Comparison of ENCODE assay signal across 8 mouse cellular contexts in genomic region chr3:142395520-142396193, GRCm38 (mm10). TPM values are rescaled to one million over a fixed set of nuclear protein-coding genes. Genes with fewer than 3 reads are reported as not detected.
A peak's percentile ranks its signal among the peaks of the same experiment; 100 is the strongest.
DNase-seq lines count a peak whose midpoint lies in the region; ATAC-seq and TF ChIP-seq lines count a peak whose summit lies in the region.

TSS of gene Pdlim5 (minus strand) at chr3:142395696.

- no peaks in the 10 kb centered on the region for H3K27me3 ChIP-seq in C2C12 (ENCODE audit: control insufficient read depth, insufficient read depth, insufficient read length)
- no peaks in the 10 kb centered on the region; the same call in 1 of the 2 replicates for H3K27me3 ChIP-seq in erythroblast, embryonic 14.5 days (ENCODE audit: control insufficient read depth)
- H3K27me3 ChIP-seq in heart, embryonic 12.5 days (replicated peaks) = no peaks in the 10 kb centered on the region
- H3K27me3 ChIP-seq in liver, embryonic 12.5 days (replicated peaks) = no peaks in the 10 kb centered on the region
- no peaks in the 10 kb centered on the region for H3K27me3 ChIP-seq in stomach, embryonic 15.5 days (replicated peaks)

- no peaks in the 10 kb centered on the region for H3K9me3 ChIP-seq in erythroblast, embryonic 14.5 days (ENCODE audit: control insufficient read depth, low read length)
- H3K9me3 ChIP-seq in heart, embryonic 12.5 days (replicated peaks) = no peaks in the 10 kb centered on the region
- H3K9me3 ChIP-seq in liver, embryonic 12.5 days (replicated peaks) = no peaks in the 10 kb centered on the region
- H3K9me3 ChIP-seq in stomach, embryonic 15.5 days = no peaks in the 10 kb centered on the region

- under 1% methylated on average over 46 of the region's 46 CpGs for whole genome bisulfite sequencing in heart, embryonic 12.5 days
- 1% methylated on average over 46 of the region's 46 CpGs for WGBS in liver, embryonic 12.5 days (ENCODE audit: insufficient replicate concordance)
- WGBS in stomach, embryonic 15.5 days = under 1% methylated on average over 46 of the region's 46 CpGs

- peak within 1 kb of the TSS; percentile 100 for H3K9ac ChIP-seq in heart, embryonic 12.5 days
- peak within 1 kb of the TSS; percentile 87 for H3K9ac ChIP-seq in liver, embryonic 12.5 days
- H3K9ac ChIP-seq in stomach, embryonic 15.5 days = peak within 1 kb of the TSS; percentile 52

- H3K79me2 ChIP-seq in C2C12 (ENCODE audit: control insufficient read depth, insufficient read depth) = peaks cover 48% of the 10 kb centered on the region

- peaks cover 18% of the 10 kb centered on the region for H3K36me3 ChIP-seq in C2C12 (ENCODE audit: control insufficient read depth, insufficient read depth)
- H3K36me3 ChIP-seq in erythroblast, embryonic 14.5 days (ENCODE audit: control insufficient read depth) = no peaks in the 10 kb centered on the region
- H3K36me3 ChIP-seq in heart, embryonic 12.5 days = peaks cover 10% of the 10 kb centered on the region
- H3K36me3 ChIP-seq in liver, embryonic 12.5 days = peaks cover 10% of the 10 kb centered on the region
- H3K36me3 ChIP-seq in stomach, embryonic 15.5 days = no peaks in the 10 kb centered on the region

- peaks cover 41% of the 10 kb centered on the region for H3K79me3 ChIP-seq in C2C12 (ENCODE audit: low read depth)

- H3K4me3 ChIP-seq in C2C12 (ENCODE audit: insufficient read depth, poor library complexity, severe bottlenecking) = peak within 1 kb of the TSS; percentile 82
- H3K4me3 ChIP-seq in erythroblast, embryonic 14.5 days (replicated peaks) = peak within 1 kb of the TSS; percentile 81
- H3K4me3 ChIP-seq in heart, embryonic 12.5 days = peak within 1 kb of the TSS; percentile 95
- peak within 1 kb of the TSS; percentile 80 for H3K4me3 ChIP-seq in liver, embryonic 12.5 days
- peak within 1 kb of the TSS; percentile 80 for H3K4me3 ChIP-seq in stomach, embryonic 15.5 days (replicated peaks)

- peak within 1 kb of the TSS; percentile 80 for H3ac ChIP-seq in C2C12 (ENCODE audit: control insufficient read depth, insufficient read length, low read depth)

- TF ChIP-seq CTCF in C2C12 (IDR thresholded peaks at IDR 0.05; ENCODE audit: control insufficient read depth, insufficient read depth, insufficient read length) = no peak
- no peak for TF ChIP-seq CTCF in brain, embryonic 14.5 days (IDR thresholded peaks at IDR 0.05; ENCODE audit: borderline replicate concordance, extremely low read depth, insufficient read depth, insufficient read length)

- H3K4me1 ChIP-seq in erythroblast, embryonic 14.5 days (ENCODE audit: control insufficient read depth) = peaks cover 23% of the 10 kb centered on the region
- H3K4me1 ChIP-seq in heart, embryonic 12.5 days (replicated peaks) = peaks cover 14% of the 10 kb centered on the region
- H3K4me1 ChIP-seq in liver, embryonic 12.5 days = peaks cover 17% of the 10 kb centered on the region
- no peaks in the 10 kb centered on the region for H3K4me1 ChIP-seq in stomach, embryonic 15.5 days

- H3K27ac ChIP-seq in heart, embryonic 12.5 days (ENCODE audit: poor library complexity, severe bottlenecking) = peak within 1 kb of the TSS; percentile 100
- H3K27ac ChIP-seq in liver, embryonic 12.5 days = peak within 1 kb of the TSS; percentile 89
- H3K27ac ChIP-seq in stomach, embryonic 15.5 days = peak within 1 kb of the TSS; percentile 91

- peak; percentile 96 for DNase-seq in brain, embryonic 14.5 days (ENCODE audit: low read depth)
- peak; percentile 98 for DNase-seq in kidney, postnatal 10 days
- DNase-seq in natural killer cell, adult 2 months (ENCODE audit: low spot score in 2 of 2) = peak; percentile 94

- TF ChIP-seq POLR2A in brain, embryonic 14.5 days (IDR thresholded peaks at IDR 0.05; ENCODE audit: borderline replicate concordance, extremely low read depth, insufficient read depth, insufficient read length, poor library complexity, severe bottlenecking) = peak; percentile 57

- peak within 1 kb of the TSS; percentile 78 for H3K4me2 ChIP-seq in heart, embryonic 12.5 days
- peak within 1 kb of the TSS; percentile 94 for H3K4me2 ChIP-seq in liver, embryonic 12.5 days
- H3K4me2 ChIP-seq in stomach, embryonic 15.5 days = peak within 1 kb of the TSS; percentile 65

- peak; percentile 98 for ATAC-seq in heart, embryonic 12.5 days (ENCODE audit: insufficient number of reproducible peaks, low FRiP score)
- peak; percentile 95 for ATAC-seq in liver, embryonic 12.5 days
- peak; percentile 98 for ATAC-seq in stomach, embryonic 15.5 days (ENCODE audit: insufficient read depth, low FRiP score, low read depth)

TF ChIP-seq in C2C12, 6 proteins besides CTCF, POLR2A, EP300 and RAD21:
- peak; percentile 5 for TF ChIP-seq MAX (IDR thresholded peaks at IDR 0.05)
- TF ChIP-seq USF1 (IDR thresholded peaks at IDR 0.05; ENCODE audit: low read depth) = no peak
- no peak for TF ChIP-seq MYOD1 (IDR thresholded peaks at IDR 0.05; ENCODE audit: control insufficient read depth, insufficient read length, low read depth)
- TF ChIP-seq MYOG (IDR thresholded peaks at IDR 0.05; ENCODE audit: control insufficient read depth, extremely low read depth, insufficient read length) = no peak
- no peak for TF ChIP-seq CEBPB (IDR thresholded peaks at IDR 0.05; ENCODE audit: low read depth)

RNA-seq across cellular contexts. Expression of gene Pdlim5, which starts in this region (rescaled TPM):
- polyA plus RNA-seq in C2C12 (2012; fragmentation: generic; extraction: Trizol) = 40.0 TPM
- polyA plus RNA-seq in brain, embryonic 14.5 days (2012; rRNA removed) = 12.4 and 14.3 TPM in 2 replicates
- 0.44 and 1.1 TPM in 2 replicates for polyA plus RNA-seq in erythroblast, embryonic 14.5 days (2012)
- polyA plus RNA-seq in heart, embryonic 12.5 days (2016; fragmentation: Nextera tagmentation; extraction: Ambion mirVana) = 218 and 224 TPM in 2 replicates
- 15.6 and 16.8 TPM in 2 replicates for polyA plus RNA-seq in liver, embryonic 12.5 days (2016; fragmentation: Nextera tagmentation; extraction: Ambion mirVana)
- polyA plus RNA-seq in stomach, embryonic 15.5 days (2015; fragmentation: Nextera tagmentation; extraction: Ambion mirVana) = 33.4 and 35.9 TPM in 2 replicates

Comparison
In these comparisons a context has a peak if more than half of its experiments do, and no peak if none do; other contexts are left out.
1. Peak in every context shown above with its lines: DNase-seq, ATAC-seq, H3K4me3 ChIP-seq and H3K27ac ChIP-seq.